Mouse (Mus musculus) lung, postnatal 0 days (tissue): ENCODE data around the gene Eogt. TPM values are rescaled to one million over a fixed set of nuclear protein-coding genes. Genes with fewer than 3 reads are reported as not detected.

ENCODE experiments used
- ATAC-seq: fragments of 200-750 bp; cut with Nextera tagmentation; 2 replicates; pipeline ENCODE4 v1.8.0; 2017; ENCODE audit warnings: moderate library complexity
- DNase-seq: peaks from one replicate; pipeline ENCODE4 v3.0.0-alpha.2; 2016; ENCODE audit warnings: low spot score
- H3K27ac ChIP-seq: fragments of 300-500 bp; sonication (generic); 2 replicates; pipeline ENCODE4 v1.5.1; 2014; ENCODE audit warnings: antibody characterized with exemption, mild to moderate bottlenecking, low read length, mixed read lengths
- H3K27me3 ChIP-seq: fragments of 300-500 bp; sonication (generic); replicated peaks from 2 replicates; pipeline ENCODE4 v1.6.1; 2014; ENCODE audit warnings: low read length, mixed read lengths; ENCODE audit not compliant: insufficient read depth
- H3K36me3 ChIP-seq: fragments of 300-500 bp; sonication (generic); 2 replicates; pipeline ENCODE4 v1.6.1; 2014; ENCODE audit warnings: low read length, mixed read lengths; ENCODE audit not compliant: insufficient read depth
- H3K4me1 ChIP-seq: fragments of 300-500 bp; sonication (generic); 2 replicates; pipeline ENCODE4 v1.6.1; 2014; ENCODE audit warnings: antibody characterized with exemption, low read depth, low read length, mixed read lengths; ENCODE audit not compliant: insufficient read depth
- H3K4me2 ChIP-seq: fragments of 300-500 bp; sonication (generic); replicated peaks from 2 replicates; pipeline ENCODE4 v1.6.1; 2014; ENCODE audit warnings: low read depth, mild to moderate bottlenecking, low read length, moderate library complexity, mixed read lengths
- H3K4me3 ChIP-seq: fragments of 300-500 bp; sonication (generic); 2 replicates; pipeline ENCODE4 v1.5.1; 2014; ENCODE audit warnings: low read depth, low read length
- H3K9ac ChIP-seq: fragments of 300-500 bp; sonication (generic); replicated peaks from 2 replicates; pipeline ENCODE4 v1.6.1; 2014; ENCODE audit warnings: low read depth, mild to moderate bottlenecking
- H3K9me3 ChIP-seq: fragments of 300-500 bp; sonication (generic); 2 replicates; pipeline ENCODE4 v1.6.1; 2016; ENCODE audit warnings: low read length, mixed read lengths
- CTCF ChIP-seq: IDR thresholded peaks from 2 replicates; pipeline ENCODE4 v1.5.1; 2016; ENCODE audit warnings: antibody characterized with exemption, mild to moderate bottlenecking
- EP300 ChIP-seq: IDR thresholded peaks from 2 replicates; pipeline ENCODE4 v1.6.1; 2016; ENCODE audit warnings: antibody characterized with exemption, mild to moderate bottlenecking, control low read depth
- WGBS: fragments of 180-500 bp; shearing (Covaris S2); extraction: QIAGEN DNeasy Blood & Tissue Kit; methylation state at CpG from one replicate; pipeline ENCODE4 v1.1.7; 2014; 5-methylcytosine and 5-hydroxymethylcytosine counted together
- polyA plus RNA-seq: library from polyadenylated mRNA; unstranded; fragments of >200 nt; fragmentation: Nextera tagmentation; extraction: Ambion mirVana; gene quantifications from 2 replicates; pipeline ENCODE4 v1.2.1, GENCODE M21; 2015

Eogt gene
- polyA plus RNA-seq, 1 experiment from 2014 or later, result 15.5 TPM

GRCm38 (mm10) chr6:97149721-97150120 lies 739 bp upstream of the Eogt start:
- DNase-seq (peak; percentile 44), ATAC-seq (no peak)

GRCm38 (mm10) chr6:97147755-97148382 lies 1.1 kb downstream of the Eogt start:
- DNase-seq (peak; percentile 53), ATAC-seq (no peak)
- peaks cover 11% of the 10 kb centered on the region; the same call in 1 of the 2 replicates for H3K4me1 ChIP-seq
- peak overlapping the region; percentile 90 for H3K4me2 ChIP-seq
- H3K27ac ChIP-seq, result peak overlapping the region; percentile 88
- TF ChIP-seq EP300 (no peak), CTCF (no peak)
- 10% methylated on average over 18 of the region's 18 CpGs for WGBS
- peak overlapping the region; percentile 57 for H3K4me3 ChIP-seq
- H3K27me3 ChIP-seq, result no peaks in the 10 kb centered on the region
- H3K36me3 ChIP-seq, result no peaks in the 10 kb centered on the region
- no peaks in the 10 kb centered on the region for H3K9me3 ChIP-seq
- peak overlapping the region; percentile 89 for H3K9ac ChIP-seq

More at GRCm38 (mm10) chr6:97149721-97150120, 739 bp upstream of the Eogt start:
- Histone ChIP-seq H3K4me2 (no peak overlapping the region), H3K27me3 (no peaks in the 10 kb centered on the region), H3K4me1 (peaks cover 11% of the 10 kb centered on the region; the same call in 1 of the 2 replicates), H3K9ac (no peak overlapping the region), H3K4me3 (no peak overlapping the region), H3K27ac (no peak overlapping the region), H3K36me3 (0 out of 2 replicates have a peak, but pooled peaks cover 4% of the 10 kb centered on the region), H3K9me3 (no peaks in the 10 kb centered on the region)
- no peak for TF ChIP-seq EP300
- no peak for TF ChIP-seq CTCF
- WGBS, result 63% methylated on average over 2 of the region's 2 CpGs

GRCm38 (mm10) chr6:97145156-97145555 lies 3.8 kb downstream of the Eogt start:
- H3K4me3 ChIP-seq, result no peak overlapping the region
- peaks cover 15% of the 10 kb centered on the region; the same call in 1 of the 2 replicates for H3K4me1 ChIP-seq
- H3K9me3 ChIP-seq, result no peaks in the 10 kb centered on the region
- 43% methylated on average over 7 of the region's 7 CpGs for WGBS
- no peaks in the 10 kb centered on the region for H3K27me3 ChIP-seq
- no peak overlapping the region for H3K4me2 ChIP-seq
- no peak overlapping the region for H3K9ac ChIP-seq
- peak; percentile 91 for DNase-seq
- peak; percentile 56 for ATAC-seq
- TF ChIP-seq CTCF (no peak), EP300 (no peak)
- H3K27ac ChIP-seq, result peak overlapping the region; percentile 61
- H3K36me3 ChIP-seq, result peaks cover 10% of the 10 kb centered on the region; the same call in 1 of the 2 replicates

GRCm38 (mm10) chr6:97144359-97144758 lies 4.6 kb downstream of the Eogt start:
- peak; percentile 59 for TF ChIP-seq EP300
- no peak for TF ChIP-seq CTCF
- Histone ChIP-seq H3K36me3 (peaks cover 18% of the 10 kb centered on the region), H3K27ac (peak overlapping the region; percentile 61), H3K9ac (no peak overlapping the region), H3K4me3 (no peak overlapping the region), H3K27me3 (no peaks in the 10 kb centered on the region), H3K9me3 (no peaks in the 10 kb centered on the region), H3K4me2 (no peak overlapping the region), H3K4me1 (peaks cover 11% of the 10 kb centered on the region; the same call in 1 of the 2 replicates)
- peak; percentile 74 for DNase-seq
- ATAC-seq, result peak; percentile 46
- 23% methylated on average over 7 of the region's 7 CpGs for WGBS

GRCm38 (mm10) chr6:97142611-97143010 lies 6.4 kb downstream of the Eogt start:
- Histone ChIP-seq H3K9me3 (no peaks in the 10 kb centered on the region), H3K36me3 (peaks cover 20% of the 10 kb centered on the region), H3K4me2 (no peak overlapping the region), H3K9ac (no peak overlapping the region), H3K27ac (no peak overlapping the region), H3K4me1 (peaks cover 11% of the 10 kb centered on the region; the same call in 1 of the 2 replicates), H3K27me3 (no peaks in the 10 kb centered on the region), H3K4me3 (no peak overlapping the region)
- DNase-seq, result peak; percentile 33
- WGBS, result 41% methylated on average over 8 of the region's 8 CpGs
- TF ChIP-seq EP300, result 0 out of 2 replicates have a peak, but pooled peaks have one; percentile 11
- no peak for TF ChIP-seq CTCF
- no peak for ATAC-seq

- no peak overlapping the region for H3K9ac ChIP-seq
- TF ChIP-seq CTCF (no peak), EP300 (no peak)
- WGBS, result 66% methylated on average over 7 of the region's 7 CpGs
- H3K4me1 ChIP-seq, result peaks cover 4% of the 10 kb centered on the region; the same call in 1 of the 2 replicates
- peaks cover 20% of the 10 kb centered on the region for H3K36me3 ChIP-seq
- peak; percentile 32 for DNase-seq
- H3K4me2 ChIP-seq, result no peak overlapping the region; the same call in 1 of the 2 replicates
- H3K4me3 ChIP-seq, result no peak overlapping the region
- no peaks in the 10 kb centered on the region for H3K27me3 ChIP-seq
- no peaks in the 10 kb centered on the region for H3K9me3 ChIP-seq
- no peak overlapping the region for H3K27ac ChIP-seq
- ATAC-seq, result no peak
Measured at GRCm38 (mm10) chr6:97141811-97142210, 7.2 kb downstream of the Eogt start.
